Mouse (Mus musculus): Measurements from ENCODE around the gene Ppp1r32. TPM values are rescaled to one million over a fixed set of nuclear protein-coding genes. Genes with fewer than 3 reads are reported as not detected.

The Ppp1r32 gene
- total RNA-seq (2015) (not detected in 2 replicates), total RNA-seq (2017) (0.81 TPM in 1 of 2 replicates, not detected in the other)

- ATAC-seq (replicated peaks; ENCODE audit: poor library complexity): no peak
These were observed at the start of gene Ppp1r32 for GRCm38 (mm10) chr19:10482703-10483102. Gene Ppp1r32 (minus strand): TSS chr19:10482928.

GRCm38 (mm10) chr19:10530082-10530481 lies 47.4 kb upstream of the Ppp1r32 start:
- no peak for ATAC-seq (replicated peaks; ENCODE audit: poor library complexity)

- peak; percentile 35 for ATAC-seq (replicated peaks; ENCODE audit: poor library complexity)
These were observed 43.2 kb upstream of the Ppp1r32 start, which contains the start of gene Sdhaf2 for GRCm38 (mm10) chr19:10525910-10526309. Gene Sdhaf2 (minus strand): TSS chr19:10526142.

GRCm38 (mm10) chr19:10525106-10525901 lies 42.6 kb upstream of the Ppp1r32 start, which contains the start of gene Cpsf7:
Gene Cpsf7 (plus strand): TSS chr19:10525266.
- ATAC-seq (replicated peaks; ENCODE audit: poor library complexity): peak; percentile 81

GRCm38 (mm10) chr19:10524784-10525105 lies 42.0 kb upstream of the Ppp1r32 start:
- peak; percentile 7 for ATAC-seq (replicated peaks; ENCODE audit: poor library complexity)

- ATAC-seq (replicated peaks; ENCODE audit: poor library complexity): 0 out of 2 replicates have a peak, but pooled peaks have one; percentile 12
These were observed 40.9 kb upstream of the Ppp1r32 start for GRCm38 (mm10) chr19:10523483-10524080.

GRCm38 (mm10) chr19:10521926-10522325 lies 39.2 kb upstream of the Ppp1r32 start:
- no peak for ATAC-seq (replicated peaks; ENCODE audit: poor library complexity)

- ATAC-seq (replicated peaks; ENCODE audit: poor library complexity): 0 out of 2 replicates have a peak, but pooled peaks have one; percentile 29
These were observed 37.6 kb upstream of the Ppp1r32 start for GRCm38 (mm10) chr19:10520355-10520754.

- peak; percentile 69 for ATAC-seq (replicated peaks; ENCODE audit: poor library complexity)
These were observed 28.1 kb upstream of the Ppp1r32 start for GRCm38 (mm10) chr19:10510759-10511330.

- ATAC-seq (replicated peaks; ENCODE audit: poor library complexity): peak; percentile 85
These were observed 19.8 kb upstream of the Ppp1r32 start for GRCm38 (mm10) chr19:10502571-10502970.

- ATAC-seq (replicated peaks; ENCODE audit: poor library complexity): no peak
These were observed 17.9 kb upstream of the Ppp1r32 start for GRCm38 (mm10) chr19:10500581-10500980.

GRCm38 (mm10) chr19:10497512-10498160 lies 14.9 kb upstream of the Ppp1r32 start:
- ATAC-seq (replicated peaks; ENCODE audit: poor library complexity): peak; percentile 80

- no peak for ATAC-seq (replicated peaks; ENCODE audit: poor library complexity)
These were observed 14.2 kb upstream of the Ppp1r32 start for GRCm38 (mm10) chr19:10496976-10497375.

GRCm38 (mm10) chr19:10495670-10496069 lies 12.9 kb upstream of the Ppp1r32 start:
- no peak for ATAC-seq (replicated peaks; ENCODE audit: poor library complexity)

GRCm38 (mm10) chr19:10486264-10486738 lies 3.6 kb upstream of the Ppp1r32 start:
- peak; percentile 96 for ATAC-seq (replicated peaks; ENCODE audit: poor library complexity)

- no peak for ATAC-seq (replicated peaks; ENCODE audit: poor library complexity)
These were observed 3.2 kb downstream of the Ppp1r32 start for GRCm38 (mm10) chr19:10479541-10479940.

- ATAC-seq (replicated peaks; ENCODE audit: poor library complexity): no peak
These were observed 8.9 kb downstream of the Ppp1r32 start for GRCm38 (mm10) chr19:10473779-10474178.

- ATAC-seq (replicated peaks; ENCODE audit: poor library complexity): no peak
These were observed 9.8 kb downstream of the Ppp1r32 start for GRCm38 (mm10) chr19:10472958-10473357.

GRCm38 (mm10) chr19:10469171-10469658 lies 13.5 kb downstream of the Ppp1r32 start:
- ATAC-seq (replicated peaks; ENCODE audit: poor library complexity): no peak

- no peak for ATAC-seq (replicated peaks; ENCODE audit: poor library complexity)
These were observed 18.3 kb downstream of the Ppp1r32 start for GRCm38 (mm10) chr19:10464427-10464826.

- ATAC-seq (replicated peaks; ENCODE audit: poor library complexity): no peak
These were observed 21.1 kb downstream of the Ppp1r32 start for GRCm38 (mm10) chr19:10461584-10461983.
